ENCODE assay signal across 21 mouse cellular contexts in the genomic region with DNA sequence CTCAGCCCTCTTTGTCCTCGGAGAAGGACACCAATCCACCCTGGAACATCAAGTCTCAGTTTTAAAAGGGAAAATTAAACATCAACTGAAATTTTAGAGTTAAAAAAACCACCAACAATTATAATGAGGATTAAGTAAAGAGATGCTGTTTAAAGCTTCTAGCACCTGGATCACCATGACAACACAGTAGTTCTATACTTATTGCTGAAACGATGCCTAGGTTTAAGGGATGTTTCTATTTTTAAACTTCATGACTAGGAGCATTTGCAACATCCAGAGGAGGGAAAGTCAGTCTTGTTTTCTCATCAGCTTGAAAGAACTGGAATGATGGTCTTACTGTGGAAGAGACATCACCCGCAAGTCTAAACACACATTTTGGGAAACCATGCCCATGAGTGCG.
"Had no signal": no experiment of that assay in that cellular context is flagged by ENCODE, and none has a peak within 500 bp of the region (broad histone marks: within the 10 kb centered on the region; RNA-seq: fewer than 3 reads in every experiment).

No protein-coding gene starts in this region.

- H3K27ac ChIP-seq: kidney, postnatal 0 days; layer of hippocampus, adult 2 months; left cerebral cortex, adult 2 months; liver, embryonic 13.5 days; neural tube, embryonic 13.5 days; stomach, embryonic 15.5 days had no signal

- H3K4me3 ChIP-seq: layer of hippocampus, adult 2 months; left cerebral cortex, adult 2 months; liver, embryonic 13.5 days; myocyte; neural tube, embryonic 13.5 days; stomach, embryonic 15.5 days had no signal

- H3K9ac ChIP-seq: liver, embryonic 13.5 days; neural tube, embryonic 13.5 days; stomach, embryonic 15.5 days had no signal

- H3K27me3 ChIP-seq: liver, embryonic 13.5 days; neural tube, embryonic 13.5 days; stomach, embryonic 15.5 days had no signal

- H3K9me3 ChIP-seq: liver, embryonic 13.5 days; neural tube, embryonic 13.5 days; stomach, embryonic 15.5 days had no signal

- H3K4me2 ChIP-seq: liver, embryonic 13.5 days; midbrain, embryonic 11.5 days; neural tube, embryonic 13.5 days; stomach, embryonic 15.5 days had no signal

- H3K36me3 ChIP-seq: liver, embryonic 13.5 days; neural tube, embryonic 13.5 days; stomach, embryonic 15.5 days had no signal

- H3K4me1 ChIP-seq: liver, embryonic 13.5 days; neural tube, embryonic 13.5 days; stomach, embryonic 15.5 days had no signal

- DNase-seq: kidney, postnatal 25 days; layer of hippocampus, adult 9-11 months; layer of hippocampus, postnatal 36 days; liver, embryonic 13.5 days; lung, adult 2 months; lung, postnatal 14 days; lung, postnatal 4 days; midbrain, embryonic 14.5 days; retina, postnatal 1 day; right cerebral cortex, postnatal 25 days; spleen, adult 18-20 months; thymus, adult 18-20 months; thymus, postnatal 14 days; thymus, postnatal 4 days had no signal
